Mouse (Mus musculus) limb, embryonic 14.5 days (tissue): ENCODE data around the gene Gm5934. TPM values are rescaled to one million over a fixed set of nuclear protein-coding genes. Genes with fewer than 3 reads are reported as not detected.
"Not testable (repeated sequence)": the region's sequence is repeated elsewhere in the genome, so short reads cannot be mapped to it uniquely, and the experiment has no call there.

ENCODE experiments used
- ATAC-seq: fragments of 200-750 bp; cut with Nextera tagmentation; 2 replicates; pipeline ENCODE4 v1.8.0; 2017; ENCODE audit warnings: low read depth, moderate number of reproducible peaks, moderate TSS enrichment; ENCODE audit not compliant: low FRiP score
- DNase-seq: peaks from one replicate; pipeline ENCODE4 v3.0.0-alpha.2; 2015; ENCODE audit warnings: low spot score
- H3K27ac ChIP-seq: fragments of 300-500 bp; sonication (generic); replicated peaks from 2 replicates; pipeline ENCODE4 v1.5.1; 2014; ENCODE audit warnings: low read depth, mild to moderate bottlenecking, low read length, moderate library complexity, mixed read lengths
- H3K27me3 ChIP-seq: fragments of 300-500 bp; sonication (generic); 2 replicates; pipeline ENCODE4 v1.6.1; 2014; ENCODE audit warnings: low read length, mixed read lengths; ENCODE audit not compliant: control insufficient read depth, insufficient read depth
- H3K36me3 ChIP-seq: fragments of 300-500 bp; sonication (generic); 2 replicates; pipeline ENCODE4 v1.6.1; 2014; ENCODE audit warnings: mild to moderate bottlenecking, low read length, moderate library complexity, mixed read lengths; ENCODE audit not compliant: control insufficient read depth, insufficient read depth
- H3K4me1 ChIP-seq: fragments of 300-500 bp; sonication (generic); 2 replicates; pipeline ENCODE4 v1.6.1; 2014; ENCODE audit warnings: antibody characterized with exemption, low read length, mixed read lengths; ENCODE audit not compliant: control insufficient read depth, insufficient read depth
- H3K4me2 ChIP-seq: fragments of 300-500 bp; sonication (generic); replicated peaks from 2 replicates; pipeline ENCODE4 v1.6.1; 2014; ENCODE audit warnings: low read depth, mild to moderate bottlenecking, low read length, moderate library complexity; ENCODE audit not compliant: severe bottlenecking
- H3K4me3 ChIP-seq: fragments of 300-500 bp; sonication (generic); replicated peaks from 2 replicates; pipeline ENCODE4 v1.5.1; 2014; ENCODE audit warnings: low read length
- H3K9ac ChIP-seq: fragments of 300-500 bp; sonication (generic); 2 replicates; pipeline ENCODE4 v1.6.1; 2014; ENCODE audit warnings: mild to moderate bottlenecking, low read depth, low read length, moderate library complexity; ENCODE audit not compliant: severe bottlenecking
- H3K9me3 ChIP-seq: fragments of 300-500 bp; sonication (generic); 2 replicates; pipeline ENCODE4 v1.6.1; 2016; ENCODE audit warnings: low read length; ENCODE audit not compliant: control insufficient read depth
- whole genome bisulfite sequencing: fragments of 180-500 bp; shearing (Covaris S2); extraction: QIAGEN DNeasy Blood & Tissue Kit; methylation state at CpG from one replicate; pipeline ENCODE4 v1.1.7; 2014; 5-methylcytosine and 5-hydroxymethylcytosine counted together
- polyA plus RNA-seq, 2 experiments: library from polyadenylated mRNA; depleted of rRNA in 1 of 2; stranded (reverse) in 1 of 2; unstranded in 1 of 2; fragments of >200 nt; fragmentation: Nextera tagmentation in 1 of 2; extraction: Ambion mirVana in 1 of 2; gene quantifications; 2 replicates each; pipeline versions ENCODE4 v1.2.1 to v1.2.3; 2012 to 2014

The Gm5934 gene
- polyA plus RNA-seq (2012; rRNA removed) (not detected in 2 replicates), polyA plus RNA-seq (2014; fragmentation: Nextera tagmentation; extraction: Ambion mirVana) (not detected in 2 replicates)

DNA sequence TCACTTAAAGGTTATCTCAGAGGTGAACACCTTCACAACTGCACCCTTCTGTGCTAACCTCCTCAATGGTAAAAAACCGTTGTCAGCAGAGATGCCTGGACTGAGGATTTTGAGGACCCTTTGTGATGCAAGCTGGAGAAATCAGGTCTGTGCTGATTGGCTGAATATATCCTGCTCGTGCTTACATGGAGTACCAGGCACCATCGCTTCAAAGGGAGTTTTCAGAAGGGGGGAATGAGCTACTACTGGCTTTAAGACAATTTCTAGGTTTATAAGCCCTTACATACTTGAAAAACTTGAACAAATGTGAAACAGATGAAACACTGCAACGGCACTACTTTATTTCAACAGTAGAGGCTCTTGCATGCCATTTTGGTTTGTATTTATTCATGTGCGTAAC lies at the start of gene Gm5934:
Gene Gm5934 (minus strand): TSS at position 101 of the 400 bp plus-strand sequence.
- not testable (repeated sequence) for H3K36me3 ChIP-seq, H3K9me3 ChIP-seq, H3K27me3 ChIP-seq, H3K4me1 ChIP-seq, ATAC-seq, H3K27ac ChIP-seq, H3K9ac ChIP-seq, DNase-seq, H3K4me2 ChIP-seq, H3K4me3 ChIP-seq
- 78% methylated on average over 5 of the region's 5 CpGs for WGBS

Other genes with a start within 250 kb of the Gm5934 start
- gene Gm4297, start 74.1 kb upstream of the Gm5934 start, polyA plus RNA-seq (2012; rRNA removed): not detected in 2 replicates
- gene Gm4297, start 74.1 kb upstream of the Gm5934 start, polyA plus RNA-seq (2014; fragmentation: Nextera tagmentation; extraction: Ambion mirVana): not detected in 2 replicates